Mouse (Mus musculus) ovary, adult 18-20 months (tissue): ENCODE measurements around the gene H2bfm.
"Not testable (repeated sequence)": the region's sequence is repeated elsewhere in the genome, so short reads cannot be mapped to it uniquely, and the experiment has no call there.

ENCODE experiments used
- DNase-seq: peaks from one replicate; pipeline ENCODE4 v3.0.0; 2022; ENCODE audit warnings: low spot score, mixed read lengths

The H2bfm gene

DNA sequence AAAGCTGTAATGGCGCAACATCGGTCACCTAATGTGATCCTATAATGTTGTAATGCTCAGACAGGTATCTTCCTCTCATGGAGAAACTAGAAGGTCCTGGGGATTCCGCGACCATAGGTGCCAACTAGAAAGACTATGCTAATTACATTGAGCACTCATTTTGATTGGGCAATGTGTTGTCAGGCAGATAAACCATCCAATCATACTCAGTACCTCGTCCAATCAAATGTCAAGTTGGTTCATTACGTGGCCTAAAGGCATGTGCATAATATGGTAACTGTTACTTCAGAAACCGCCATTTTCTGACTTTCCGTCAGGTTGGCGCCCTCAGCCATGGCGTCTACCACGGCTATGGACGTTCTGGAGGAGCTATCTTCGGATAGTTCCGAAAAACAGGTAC lies at the start of gene H2bfm:
Gene H2bfm, plus strand, starts transcription at position 295 of the 400 bp plus-strand sequence.
- no peak for DNase-seq

DNA sequence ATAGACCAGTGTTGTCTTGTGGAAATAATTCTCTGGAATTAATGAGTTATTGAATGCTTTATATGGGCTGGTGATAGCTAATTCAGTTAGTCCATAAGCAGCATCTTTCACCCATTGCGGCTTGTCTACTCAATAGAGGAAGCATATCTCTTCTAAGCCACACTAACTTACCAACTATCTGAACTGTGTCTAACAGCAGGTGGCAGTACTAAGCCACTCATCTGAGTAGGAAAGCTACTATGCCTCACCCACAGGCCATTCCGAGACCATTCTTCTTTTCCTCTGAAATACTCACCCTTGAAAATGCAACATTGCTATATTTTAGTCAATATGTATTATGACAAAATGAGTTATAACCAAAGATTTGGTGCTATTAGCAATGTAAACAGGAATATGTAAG lies 31.4 kb upstream of the H2bfm start:
- no peak for DNase-seq

GRCm38 (mm10) chrX:136904369-136904768 lies 22.8 kb upstream of the H2bfm start:
- no peak for DNase-seq

DNA sequence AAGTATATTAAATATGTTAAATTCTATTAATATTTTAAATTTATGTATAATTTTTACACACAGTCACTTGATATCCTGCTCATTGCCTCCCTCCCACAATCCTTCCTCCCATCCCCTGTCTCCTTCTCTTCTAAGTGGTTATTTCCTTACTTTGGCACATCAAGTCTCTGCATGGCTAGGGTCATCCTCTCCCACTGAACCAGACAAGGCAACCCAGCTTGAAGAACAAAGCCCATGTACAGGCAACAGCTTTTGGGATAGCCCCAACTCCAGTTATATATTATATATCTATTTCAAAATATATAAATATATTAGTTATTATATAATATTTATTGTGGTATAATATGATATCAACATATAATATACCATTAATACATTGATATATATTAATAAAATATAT lies 1.3 kb upstream of the H2bfm start:
- no peak for DNase-seq

- DNase-seq = no peak
Observed at GRCm38 (mm10) chrX:136937985-136938384, 10.9 kb downstream of the H2bfm start.

DNA sequence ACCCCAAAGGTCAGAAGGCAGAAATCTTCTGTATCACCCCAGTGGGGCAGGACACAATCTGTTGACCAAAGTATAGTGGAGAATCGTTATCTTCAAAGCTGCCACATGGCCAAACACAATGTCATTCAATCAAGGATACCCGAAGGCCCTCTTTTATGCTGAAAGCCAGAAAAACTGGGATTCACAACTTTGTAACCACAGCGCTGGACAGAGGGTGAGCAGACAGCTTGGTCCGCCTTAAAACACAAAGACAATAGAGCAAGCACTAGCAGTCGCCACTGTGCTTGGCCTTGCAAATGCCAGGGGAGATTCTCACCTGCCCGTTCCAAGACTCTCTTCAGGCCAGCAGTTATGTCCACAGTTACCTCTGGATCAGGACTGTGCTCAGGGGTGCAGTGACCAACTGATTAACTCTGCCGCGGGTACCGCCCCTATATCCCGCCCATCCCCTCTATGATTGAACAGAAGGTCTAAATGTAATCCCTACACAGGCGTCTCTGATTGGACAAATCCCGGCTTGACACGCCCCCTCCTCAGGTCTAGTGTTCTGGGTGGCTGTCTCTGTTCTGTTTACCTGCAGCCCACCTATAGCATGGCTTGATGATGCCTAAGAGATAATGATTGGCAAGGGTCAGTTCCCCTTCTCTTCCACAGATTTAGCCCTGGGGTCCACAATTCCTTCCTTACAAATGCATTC lies 30.6 kb downstream of the H2bfm start:
- DNase-seq = peak; percentile 65

GRCm38 (mm10) chrX:136958300-136958699 lies 31.2 kb downstream of the H2bfm start:
- not testable (repeated sequence) for DNase-seq

- no peak for DNase-seq
Observed at GRCm38 (mm10) chrX:136959688-136960087, 32.6 kb downstream of the H2bfm start.

DNA sequence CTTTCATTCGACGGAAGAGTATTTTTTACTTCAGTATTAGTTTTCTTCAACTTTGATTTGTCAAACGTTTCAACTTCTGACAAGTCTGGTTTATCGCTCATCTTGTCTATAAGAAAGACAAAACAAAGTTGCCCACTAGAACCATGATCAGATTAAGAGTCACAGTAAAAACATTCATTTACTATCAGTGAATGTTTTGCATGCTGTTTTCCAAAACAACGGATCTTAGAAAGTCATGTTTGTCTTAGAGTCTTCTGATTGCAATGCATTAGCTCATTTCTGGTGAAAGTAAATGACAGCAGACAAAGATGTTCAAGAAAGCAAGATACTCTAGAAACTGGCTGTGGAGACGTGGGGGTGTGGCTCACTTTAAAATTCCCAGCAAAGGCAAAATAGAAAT lies 48.3 kb downstream of the H2bfm start, which contains the start of gene Tmsb15b2:
Gene Tmsb15b2, minus strand, starts transcription at position 101 of the 400 bp plus-strand sequence.
- DNase-seq = not testable (repeated sequence)

- DNase-seq = peak; percentile 24
Observed at GRCm38 (mm10) chrX:136976424-136977084, 49.4 kb downstream of the H2bfm start, which contains the start of the genes Tmsb15l and Tmsb15b1. Gene Tmsb15l (minus strand): TSS chrX:136976869. Gene Tmsb15b1 (minus strand): TSS chrX:136976874.
